Mouse (Mus musculus) CH12.LX (cell line): Measurements from ENCODE around the gene Ppm1b. TPM values are rescaled to one million over a fixed set of nuclear protein-coding genes. Genes with fewer than 3 reads are reported as not detected.

ENCODE experiments used
- DNase-seq: peaks from one replicate; pipeline ENCODE4 v3.0.0-alpha.2; 2013; ENCODE audit errors: extremely low read depth
- H3K27ac ChIP-seq: 2 replicates; pipeline ENCODE4 v1.5.1; 2012; ENCODE audit warnings: low read depth, mild to moderate bottlenecking, control low read depth, moderate library complexity; ENCODE audit not compliant: insufficient read depth
- H3K27me3 ChIP-seq: replicated peaks from 2 replicates; pipeline ENCODE3; 2012; ENCODE audit warnings: inconsistent platforms
- H3K36me3 ChIP-seq, 2 experiments: replicated peaks in 1 of 2; 2 replicates each; pipeline versions ENCODE3 to v1.6.1; 2012; ENCODE audit warnings: inconsistent platforms in 1 of 2, low read length in 1 of 2, mild to moderate bottlenecking in 1 of 2, mixed read lengths in 1 of 2, moderate library complexity in 1 of 2; ENCODE audit not compliant: control insufficient read depth in 1 of 2, insufficient read depth in 1 of 2
- H3K4me1 ChIP-seq, 2 experiments: 2 replicates each; pipeline ENCODE4 v1.6.1; 2012; ENCODE audit warnings: inconsistent platforms in 1 of 2, moderate library complexity in 1 of 2; ENCODE audit not compliant: insufficient read depth in 2 of 2, control insufficient read depth in 1 of 2
- H3K4me2 ChIP-seq: 2 replicates; pipeline ENCODE4 v1.6.1; 2012; ENCODE audit warnings: low read depth, mild to moderate bottlenecking, control low read depth; ENCODE audit not compliant: poor library complexity, insufficient read depth, severe bottlenecking
- H3K4me3 ChIP-seq, 3 experiments: fragments of 150-350 bp in 1 of 3; sonication (generic) in 1 of 3; replicated peaks in 1 of 3; 2 replicates each; pipeline versions ENCODE3 to v1.5.1; 2011 to 2012; ENCODE audit warnings: low read depth in 2 of 3, low read length in 2 of 3, mild to moderate bottlenecking in 2 of 3, moderate library complexity in 2 of 3, control low read depth in 1 of 3, improper control_type of control experiment in 1 of 3, inconsistent platforms in 1 of 3, mixed read lengths in 1 of 3; ENCODE audit not compliant: poor library complexity in 1 of 3
- H3K79me2 ChIP-seq: replicated peaks from 2 replicates; pipeline ENCODE4 v1.6.1; 2012; ENCODE audit warnings: mild to moderate bottlenecking, moderate library complexity; ENCODE audit not compliant: control insufficient read depth, poor library complexity, insufficient read depth, severe bottlenecking; ENCODE audit errors: extremely low read depth
- H3K9ac ChIP-seq: 2 replicates; pipeline ENCODE4 v1.6.1; 2012; ENCODE audit warnings: low read depth, mild to moderate bottlenecking, control low read depth, moderate library complexity; ENCODE audit not compliant: insufficient read depth
- H3K9me3 ChIP-seq: replicated peaks from 2 replicates; pipeline ENCODE3; 2012; ENCODE audit warnings: low read length, inconsistent platforms, mixed read lengths
- CHD1 ChIP-seq: IDR thresholded peaks from 2 replicates; pipeline ENCODE4 v1.6.1; 2012; ENCODE audit warnings: low read depth, low read length, improper control_type of control experiment, inconsistent platforms
- CHD2 ChIP-seq: IDR thresholded peaks from 2 replicates; pipeline ENCODE4 v1.6.1; 2011; ENCODE audit warnings: low read length, improper control_type of control experiment
- E2F4 ChIP-seq: IDR thresholded peaks from 2 replicates; pipeline ENCODE4 v1.6.1; 2011; ENCODE audit warnings: low read depth, low read length, improper control_type of control experiment; ENCODE audit not compliant: insufficient replicate concordance
- GABPA ChIP-seq: IDR thresholded peaks from 2 replicates; pipeline ENCODE4 v1.6.1; 2012; ENCODE audit warnings: low read depth, low read length, improper control_type of control experiment, inconsistent platforms; ENCODE audit not compliant: insufficient replicate concordance
- HCFC1 ChIP-seq: IDR thresholded peaks from 2 replicates; pipeline ENCODE4 v1.6.1; 2012; ENCODE audit warnings: low read depth, mild to moderate bottlenecking, inconsistent platforms, low read length, improper control_type of control experiment
- JUN ChIP-seq: IDR thresholded peaks from 2 replicates; pipeline ENCODE4 v1.6.1; 2011; ENCODE audit warnings: low read depth, mild to moderate bottlenecking, low read length, improper control_type of control experiment, moderate library complexity; ENCODE audit not compliant: insufficient read depth
- MAX ChIP-seq: IDR thresholded peaks from 2 replicates; pipeline ENCODE4 v1.6.1; 2011; ENCODE audit warnings: low read length, improper control_type of control experiment
- MAZ ChIP-seq: IDR thresholded peaks from 2 replicates; pipeline ENCODE4 v1.6.1; 2012; ENCODE audit warnings: low read depth, mild to moderate bottlenecking, inconsistent platforms, low read length, improper control_type of control experiment, moderate library complexity
- MEF2A ChIP-seq: IDR thresholded peaks from 2 replicates; pipeline ENCODE4 v1.6.1; 2014; ENCODE audit warnings: low read depth, mild to moderate bottlenecking, inconsistent platforms, low read length, improper control_type of control experiment, borderline replicate concordance
- MYC ChIP-seq: IDR thresholded peaks from 2 replicates; pipeline ENCODE4 v1.6.1; 2011; ENCODE audit warnings: low read depth, mild to moderate bottlenecking, improper control_type of control experiment, low read length
- NELFE ChIP-seq: IDR thresholded peaks from 2 replicates; pipeline ENCODE4 v1.6.1; 2011; ENCODE audit warnings: low read depth, low read length, improper control_type of control experiment
- PAX5 ChIP-seq: IDR thresholded peaks from 2 replicates; pipeline ENCODE4 v1.6.1; 2012; ENCODE audit warnings: low read length, inconsistent platforms, mixed read lengths
- POLR2AphosphoS2 ChIP-seq: IDR thresholded peaks from 2 replicates; pipeline ENCODE4 v1.6.1; 2011; ENCODE audit warnings: low read depth, low read length, improper control_type of control experiment
- RAD21 ChIP-seq: IDR thresholded peaks from 2 replicates; pipeline ENCODE4 v1.6.1; 2011; ENCODE audit warnings: low read depth, mild to moderate bottlenecking, low read length, improper control_type of control experiment, moderate library complexity
- RCOR1 ChIP-seq: conservative IDR thresholded peaks from 2 replicates; pipeline ENCODE4 v1.6.1; 2012; ENCODE audit warnings: low read depth, mild to moderate bottlenecking, inconsistent platforms, low read length, improper control_type of control experiment
- SIN3A ChIP-seq: IDR thresholded peaks from 2 replicates; pipeline ENCODE4 v1.6.1; 2012; ENCODE audit warnings: low read length, improper control_type of control experiment, inconsistent platforms
- TCF12 ChIP-seq: IDR thresholded peaks from 2 replicates; pipeline ENCODE4 v1.6.1; 2014; ENCODE audit warnings: low read depth, mild to moderate bottlenecking, inconsistent platforms, low read length, improper control_type of control experiment
- UBTF ChIP-seq: IDR thresholded peaks from 2 replicates; pipeline ENCODE4 v1.6.1; 2012; ENCODE audit warnings: low read depth, mild to moderate bottlenecking, inconsistent platforms, low read length, improper control_type of control experiment, moderate library complexity
- USF1 ChIP-seq: IDR thresholded peaks from 2 replicates; pipeline ENCODE4 v1.6.1; 2014; ENCODE audit warnings: low read depth, mild to moderate bottlenecking, inconsistent platforms, low read length, improper control_type of control experiment
- ZC3H11A ChIP-seq: IDR thresholded peaks from 2 replicates; pipeline ENCODE4 v1.6.1; 2012; ENCODE audit warnings: low read depth, mild to moderate bottlenecking, inconsistent platforms, low read length, improper control_type of control experiment
- ZKSCAN1 ChIP-seq: IDR thresholded peaks from 2 replicates; pipeline ENCODE4 v1.6.1; 2012; ENCODE audit warnings: low read depth, inconsistent platforms, low read length, improper control_type of control experiment, borderline replicate concordance
- ZNF384 ChIP-seq: IDR thresholded peaks from 2 replicates; pipeline ENCODE4 v1.6.1; 2012; ENCODE audit warnings: low read depth, low read length, improper control_type of control experiment, inconsistent platforms
- dilution Hi-C: fragments of 300-500 bp; cut with MboI; formaldehyde crosslinking; loops from 2 replicates; pipeline ENCODE4 v1.14.3; 2020; ENCODE audit warnings: low sequenced_read_pairs; ENCODE audit not compliant: extremely low pct_unique_long_range_greater_than_20kb, extremely low pct_ligation_motif_present
- in situ Hi-C: fragments of 300-500 bp; cut with MboI; formaldehyde crosslinking; loops from 3 replicates; pipeline ENCODE4 v1.14.3; 2019; ENCODE audit warnings: low sequenced_read_pairs, low pct_ligation_motif_present, low pct_unique_long_range_greater_than_20kb, mixed read lengths
- polyA plus RNA-seq: library from polyadenylated mRNA; unstranded; fragments of >175 nt; gene quantifications from 2 replicates; pipeline ENCODE4 v1.2.1, GENCODE M21; 2012; ENCODE audit warnings: low read depth; ENCODE audit not compliant: insufficient read length
- total RNA-seq, 2 experiments: library from RNA; depleted of rRNA; stranded (reverse); fragments of 300-350 nt in 1 of 2; fragments of >200 nt in 1 of 2; gene quantifications; 2 replicates each; pipeline ENCODE4 v1.2.3; 2012 to 2014

Gene Ppm1b
- total and polyA plus RNA-seq, 3 experiments, result 37.7 to 49.6 (median 39.5) TPM

GRCm38 (mm10) chr17:84940017-84940731 is 16.4 kb upstream of the Ppm1b start:
- Histone ChIP-seq H3K4me2 (no peak overlapping the region), H3K9me3 (peaks cover 5% of the 10 kb centered on the region), H3K27ac (no peak overlapping the region), H3K4me1 (peaks cover 0 to 3% of the 10 kb centered on the region in 2 experiments; a peak in 1 of 4 replicates), H3K79me2 (no peaks in the 10 kb centered on the region), H3K4me3 (no peak overlapping the region), H3K27me3 (no peaks in the 10 kb centered on the region), H3K36me3 (no peaks in the 10 kb centered on the region), H3K9ac (no peak overlapping the region)
- in situ Hi-C loops, result no loop called here
- DNase-seq, result no peak
- TF ChIP-seq HCFC1 (no peak), ZNF384 (no peak), MEF2A (no peak), ZC3H11A (no peak), MAX (no peak), MAZ (no peak), SIN3A (no peak)
- TF ChIP-seq, all 38 proteins: peak for 0
- dilution Hi-C loops, result no loop called here

- Histone ChIP-seq H3K79me2 (no peaks in the 10 kb centered on the region), H3K36me3 (no peaks in the 10 kb centered on the region), H3K4me1 (peaks cover 0 to 3% of the 10 kb centered on the region in 2 experiments; a peak in 1 of 4 replicates), H3K9me3 (peaks cover 5% of the 10 kb centered on the region), H3K4me2 (no peak overlapping the region), H3K27me3 (no peaks in the 10 kb centered on the region), H3K9ac (no peak overlapping the region), H3K27ac (no peak overlapping the region), H3K4me3 (no peak overlapping the region)
- in situ Hi-C loops (no loop called here), dilution Hi-C loops (no loop called here)
- no peak for TF ChIP-seq RAD21
- no peak for TF ChIP-seq GABPA
- no peak for TF ChIP-seq ZKSCAN1
- DNase-seq, result no peak
These were observed 15.2 kb upstream of the Ppm1b start for GRCm38 (mm10) chr17:84941291-84941868.

- Histone ChIP-seq H3K36me3 (no peaks in the 10 kb centered on the region), H3K4me1 (peaks cover 0 to 3% of the 10 kb centered on the region in 2 experiments; a peak in 1 of 4 replicates), H3K9ac (no peak overlapping the region), H3K4me2 (no peak overlapping the region), H3K4me3 (no peak overlapping the region), H3K9me3 (peaks cover 5% of the 10 kb centered on the region), H3K27me3 (no peaks in the 10 kb centered on the region), H3K27ac (no peak overlapping the region), H3K79me2 (no peaks in the 10 kb centered on the region)
- no peak for TF ChIP-seq USF1
- no peak for TF ChIP-seq E2F4
- no peak for TF ChIP-seq JUN
- no peak for TF ChIP-seq HCFC1
- TF ChIP-seq MAX, result no peak
- TF ChIP-seq NELFE, result no peak
- no peak for TF ChIP-seq ZKSCAN1
- TF ChIP-seq ZNF384, result no peak
- TF ChIP-seq CHD1, result no peak
- TF ChIP-seq MEF2A, result no peak
- no peak for TF ChIP-seq UBTF
- no peak for TF ChIP-seq CHD2
- no peak for TF ChIP-seq RCOR1
- no peak for TF ChIP-seq POLR2AphosphoS2
- no peak for TF ChIP-seq MAZ
- no peak for TF ChIP-seq TCF12
- TF ChIP-seq MYC, result no peak
- no peak for TF ChIP-seq PAX5
- dilution Hi-C loops (no loop called here), in situ Hi-C loops (no loop called here)
- DNase-seq, result no peak
These were observed 14.0 kb upstream of the Ppm1b start for GRCm38 (mm10) chr17:84942358-84943032.
